Mouse (Mus musculus): ENCODE measurements around the gene Scamp3. TPM values are rescaled to one million over a fixed set of nuclear protein-coding genes. Genes with fewer than 3 reads are reported as not detected.

Scamp3 gene
- total and polyA plus RNA-seq, 3 experiments: 101 to 287 TPM; not detected in 1

GRCm38 (mm10) chr3:89148567-89148966 is 28.7 kb upstream of the Scamp3 start:
- Histone ChIP-seq H3K4me1 (ENCODE audit: control insufficient read depth in 1 of 2, insufficient read depth in 2 of 2, low read length in 2 of 2) (peaks cover 0 to 8% of the 10 kb centered on the region in 2 experiments; a peak in 2 of 4 replicates), H3K27ac (ENCODE audit: control insufficient read depth, low read depth, low read length) (no peak overlapping the region)

GRCm38 (mm10) chr3:89152084-89152835 is 25.0 kb upstream of the Scamp3 start:
- no peak overlapping the region for H3K9ac ChIP-seq (ENCODE audit: control insufficient read depth, low read depth, low read length, poor library complexity, severe bottlenecking)
- H3K4me1 ChIP-seq (ENCODE audit: control insufficient read depth in 1 of 2, insufficient read depth in 2 of 2, low read length in 2 of 2): peaks cover 0 to 12% of the 10 kb centered on the region in 2 experiments; a peak in 2 of 4 replicates
- DNase-seq (ENCODE audit: low read depth, low spot score): peak; percentile 59
- no peak overlapping the region for H3K27ac ChIP-seq (ENCODE audit: control insufficient read depth, low read depth, low read length)
- H3K79me2 ChIP-seq (ENCODE audit: control insufficient read depth, insufficient read depth, low read length, poor library complexity): no peaks in the 10 kb centered on the region
- no peaks in the 10 kb centered on the region for H3K9me3 ChIP-seq (replicated peaks; ENCODE audit: insufficient read depth, low read length)
- H3K4me3 ChIP-seq (ENCODE audit: control insufficient read depth in 1 of 2, insufficient read depth in 1 of 2, low read depth in 2 of 2, low read length in 2 of 2): no peak overlapping the region
- peaks cover 0 to 12% of the 10 kb centered on the region in 2 experiments; a peak in 2 of 4 replicates for H3K36me3 ChIP-seq (ENCODE audit: control insufficient read depth in 1 of 2, insufficient read depth in 2 of 2, low read length in 2 of 2)
- no peaks in the 10 kb centered on the region for H3K27me3 ChIP-seq (ENCODE audit: control insufficient read depth in 1 of 2, insufficient read depth in 2 of 2, low read length in 2 of 2)
- TF ChIP-seq KAT2A (conservative IDR thresholded peaks at IDR 0.05; ENCODE audit: low read depth, low read length) (no peak), ETS1 (IDR thresholded peaks at IDR 0.05; ENCODE audit: low read depth, low read length) (0 out of 2 replicates have a peak, but pooled peaks have one; percentile 11), GATA1 (IDR thresholded peaks at IDR 0.05; ENCODE audit: low read depth, low read length) (peak; percentile 79), TBP (IDR thresholded peaks at IDR 0.05; ENCODE audit: low read depth, low read length) (peak; percentile 50; the same call in 1 of the 2 replicates), EP300 (IDR thresholded peaks at IDR 0.05; ENCODE audit: low read depth in 1 of 2, low read length in 2 of 2) (peak in 1 of 2 experiments; percentile 45; a peak in 2 of 4 replicates), CHD2 (IDR thresholded peaks at IDR 0.05; ENCODE audit: low read length) (no peak), RAD21 (IDR thresholded peaks at IDR 0.05; ENCODE audit: low read depth, low read length) (no peak), ZMIZ1 (IDR thresholded peaks at IDR 0.05; ENCODE audit: low read depth, low read length) (no peak), ZNF384 (IDR thresholded peaks at IDR 0.05; ENCODE audit: low read depth, low read length) (no peak), TCF12 (IDR thresholded peaks at IDR 0.05; ENCODE audit: low read depth, low read length) (0 out of 2 replicates have a peak, but pooled peaks have one; percentile 21), SIN3A (IDR thresholded peaks at IDR 0.05; ENCODE audit: low read length) (peak; percentile 32; the same call in 1 of the 2 replicates)

More at GRCm38 (mm10) chr3:89148567-89148966, 28.7 kb upstream of the Scamp3 start:
- Histone ChIP-seq H3K9ac (ENCODE audit: control insufficient read depth, low read depth, low read length, poor library complexity, severe bottlenecking) (no peak overlapping the region), H3K36me3 (ENCODE audit: control insufficient read depth in 1 of 2, insufficient read depth in 2 of 2, low read length in 2 of 2) (peaks cover 4 to 10% of the 10 kb centered on the region in 2 experiments; a peak in 3 of 4 replicates), H3K4me3 (ENCODE audit: control insufficient read depth in 1 of 2, insufficient read depth in 1 of 2, low read depth in 2 of 2, low read length in 2 of 2) (no peak overlapping the region), H3K9me3 (replicated peaks; ENCODE audit: insufficient read depth, low read length) (no peaks in the 10 kb centered on the region), H3K79me2 (ENCODE audit: control insufficient read depth, insufficient read depth, low read length, poor library complexity) (no peaks in the 10 kb centered on the region), H3K27me3 (ENCODE audit: control insufficient read depth in 1 of 2, insufficient read depth in 2 of 2, low read length in 2 of 2) (no peaks in the 10 kb centered on the region)
- TF ChIP-seq ETS1 (IDR thresholded peaks at IDR 0.05; ENCODE audit: low read depth, low read length): no peak
- TF ChIP-seq POLR2AphosphoS5 (IDR thresholded peaks at IDR 0.05; ENCODE audit: borderline replicate concordance, low read depth, low read length): no peak; the same call in 1 of the 2 replicates
- TF ChIP-seq JUND (IDR thresholded peaks at IDR 0.05; ENCODE audit: low read depth, low read length): no peak
- TF ChIP-seq RAD21 (IDR thresholded peaks at IDR 0.05; ENCODE audit: low read depth, low read length): no peak
- TF ChIP-seq MYC (IDR thresholded peaks at IDR 0.05; ENCODE audit: low read depth, low read length): no peak
- no peak for TF ChIP-seq MAFK (IDR thresholded peaks at IDR 0.05; ENCODE audit: borderline replicate concordance, low read depth, low read length)
- no peak for TF ChIP-seq SMC3 (IDR thresholded peaks at IDR 0.05; ENCODE audit: low read depth, low read length)
- no peak for TF ChIP-seq NRF1 (IDR thresholded peaks at IDR 0.05; ENCODE audit: insufficient read depth, low read depth, low read length, poor library complexity, severe bottlenecking)
- TF ChIP-seq E2F4 (IDR thresholded peaks at IDR 0.05; ENCODE audit: borderline replicate concordance, low read depth, low read length): no peak
- TF ChIP-seq RCOR1 (IDR thresholded peaks at IDR 0.05; ENCODE audit: low read depth, low read length): no peak
- TF ChIP-seq SIN3A (IDR thresholded peaks at IDR 0.05; ENCODE audit: low read length): no peak
- TF ChIP-seq ZKSCAN1 (IDR thresholded peaks at IDR 0.05; ENCODE audit: low read depth, low read length): no peak
- no peak for TF ChIP-seq EP300 (IDR thresholded peaks at IDR 0.05; ENCODE audit: low read depth in 1 of 2, low read length in 2 of 2)
- no peak for TF ChIP-seq TAL1 (IDR thresholded peaks at IDR 0.05; ENCODE audit: low read length)
- TF ChIP-seq TCF12 (IDR thresholded peaks at IDR 0.05; ENCODE audit: low read depth, low read length): no peak
- no peak for TF ChIP-seq UBTF (IDR thresholded peaks at IDR 0.05; ENCODE audit: borderline replicate concordance, insufficient read depth, low read depth, low read length)
- TF ChIP-seq BHLHE40 (IDR thresholded peaks at IDR 0.05; ENCODE audit: borderline replicate concordance, low read depth, low read length): no peak
- no peak for TF ChIP-seq MAX (IDR thresholded peaks at IDR 0.05; ENCODE audit: low read length)
- no peak for DNase-seq (ENCODE audit: low read depth, low spot score)
